Mouse (Mus musculus) NIH3T3 (cell line): ENCODE measurements around the gene Cldn7.
"Not testable (repeated sequence)": the region's sequence is repeated elsewhere in the genome, so short reads cannot be mapped to it uniquely, and the experiment has no call there.

Experiments
- DNase-seq: peaks from one replicate; pipeline ENCODE4 v3.0.0-alpha.2; 2012; ENCODE audit warnings: low read depth

Gene Cldn7

GRCm38 (mm10) chr11:70015677-70016076 lies 51.1 kb downstream of the Cldn7 start:
- no peak for DNase-seq

- DNase-seq = not testable (repeated sequence)
These were observed 51.6 kb downstream of the Cldn7 start for GRCm38 (mm10) chr11:70016177-70016576.

DNA sequence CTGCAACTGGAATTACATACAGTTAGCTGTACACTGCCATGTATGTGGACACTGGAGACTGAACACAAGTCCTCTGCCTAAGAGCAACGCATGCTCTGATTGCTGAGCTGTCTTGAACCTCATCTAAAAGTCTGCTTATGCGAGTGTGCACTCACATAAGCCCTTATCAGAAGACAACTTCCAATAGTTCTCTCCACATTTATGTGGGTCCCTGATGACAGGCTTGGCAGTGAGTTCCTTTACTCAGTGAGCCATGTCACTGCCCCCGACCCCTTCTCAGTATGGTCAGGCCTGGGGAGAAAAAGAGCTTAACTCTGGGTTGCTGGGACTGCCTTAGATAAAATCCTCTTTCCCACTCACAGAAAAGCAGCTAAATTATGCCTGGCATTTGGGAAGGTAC lies 52.1 kb downstream of the Cldn7 start, which contains the start of gene Dlg4:
TSS of gene Dlg4 (plus strand) at position 274 of the 400 bp plus-strand sequence.
- no peak for DNase-seq

- no peak for DNase-seq
These were observed 52.7 kb downstream of the Cldn7 start for GRCm38 (mm10) chr11:70017199-70017767.
